Mouse (Mus musculus) frontal cortex, postnatal 10 days (tissue): ENCODE measurements around the gene Defb20.
"Not testable (repeated sequence)": the region's sequence is repeated elsewhere in the genome, so short reads cannot be mapped to it uniquely, and the experiment has no call there.

Experiments used
- DNase-seq, 2 experiments: peaks; one replicate each; pipeline ENCODE4 v3.0.0; 2022; ENCODE audit warnings: low spot score in 2 of 2, mixed read lengths in 1 of 2

Gene Defb20

GRCm38 (mm10) chr2:152476763-152477162, at the start of gene Defb20:
TSS of gene Defb20 (plus strand) at chr2:152477063.
- DNase-seq, result no peak

- DNase-seq, result peak in 1 of 2 experiments; percentile 37
These were observed 49.4 kb upstream of the Defb20 start for GRCm38 (mm10) chr2:152427493-152427892.

- not testable (repeated sequence) for DNase-seq
These were observed 48.4 kb upstream of the Defb20 start for GRCm38 (mm10) chr2:152428481-152428880.

- DNase-seq, result no peak
These were observed 40.4 kb upstream of the Defb20 start for GRCm38 (mm10) chr2:152436405-152436901.

- peak; percentile 55 to 81 for DNase-seq
These were observed 39.6 kb upstream of the Defb20 start for GRCm38 (mm10) chr2:152436983-152437860.

- DNase-seq, result no peak
These were observed 37.9 kb upstream of the Defb20 start for GRCm38 (mm10) chr2:152438963-152439362.

GRCm38 (mm10) chr2:152439833-152440232, 37.0 kb upstream of the Defb20 start:
- no peak for DNase-seq

- DNase-seq, result no peak
These were observed 34.5 kb upstream of the Defb20 start for GRCm38 (mm10) chr2:152442322-152442721.

GRCm38 (mm10) chr2:152443281-152443680, 33.6 kb upstream of the Defb20 start:
- no peak for DNase-seq

GRCm38 (mm10) chr2:152446642-152447041, 30.2 kb upstream of the Defb20 start:
- no peak for DNase-seq

- DNase-seq, result no peak
These were observed 29.4 kb upstream of the Defb20 start for GRCm38 (mm10) chr2:152447461-152447860.

- peak in 1 of 2 experiments; percentile 65 for DNase-seq
These were observed 26.6 kb upstream of the Defb20 start for GRCm38 (mm10) chr2:152450241-152450640.

- no peak for DNase-seq
These were observed 24.6 kb upstream of the Defb20 start for GRCm38 (mm10) chr2:152452101-152452781.

- DNase-seq, result no peak
These were observed 17.6 kb upstream of the Defb20 start for GRCm38 (mm10) chr2:152459241-152459640.

- no peak for DNase-seq
These were observed 12.2 kb upstream of the Defb20 start, which contains the start of gene Defb23 for GRCm38 (mm10) chr2:152464570-152465150. TSS of gene Defb23 (minus strand) at chr2:152464620.

- DNase-seq, result peak in 1 of 2 experiments; percentile 25
These were observed 5.9 kb upstream of the Defb20 start for GRCm38 (mm10) chr2:152470973-152471372.

GRCm38 (mm10) chr2:152472434-152472833, 4.4 kb upstream of the Defb20 start:
- DNase-seq, result no peak

- DNase-seq, result no peak
These were observed 4.0 kb downstream of the Defb20 start for GRCm38 (mm10) chr2:152480881-152481280.

GRCm38 (mm10) chr2:152481726-152482125, 4.9 kb downstream of the Defb20 start:
- DNase-seq, result no peak

- no peak for DNase-seq
These were observed 10.2 kb downstream of the Defb20 start for GRCm38 (mm10) chr2:152487024-152487423.

- DNase-seq, result no peak
These were observed 13.2 kb downstream of the Defb20 start, which contains the start of gene Defb22 for GRCm38 (mm10) chr2:152490038-152490437. TSS of gene Defb22 (minus strand) at chr2:152490138.

GRCm38 (mm10) chr2:152493151-152493550, 16.3 kb downstream of the Defb20 start:
- no peak for DNase-seq
